Mouse (Mus musculus): Measurements from ENCODE around the gene Xpo6.

The Xpo6 gene

GRCm38 (mm10) chr7:126194175-126194574 is 6.1 kb downstream of the Xpo6 start:
- DNase-seq (ENCODE audit: low read depth), result no peak

GRCm38 (mm10) chr7:126191471-126191870 is 8.8 kb downstream of the Xpo6 start:
- no peak for DNase-seq (ENCODE audit: low read depth)

GRCm38 (mm10) chr7:126189517-126189916 is 10.8 kb downstream of the Xpo6 start:
- DNase-seq (ENCODE audit: low read depth), result no peak

GRCm38 (mm10) chr7:126185999-126186398 is 14.3 kb downstream of the Xpo6 start:
- no peak for DNase-seq (ENCODE audit: low read depth)

- no peak for DNase-seq (ENCODE audit: low read depth)
These were observed 16.7 kb downstream of the Xpo6 start for GRCm38 (mm10) chr7:126183583-126183982.

- DNase-seq (ENCODE audit: low read depth), result peak; percentile 51
These were observed 18.8 kb downstream of the Xpo6 start for GRCm38 (mm10) chr7:126181487-126181886.

GRCm38 (mm10) chr7:126180956-126181355 is 19.3 kb downstream of the Xpo6 start:
- DNase-seq (ENCODE audit: low read depth), result peak; percentile 77

- DNase-seq (ENCODE audit: low read depth), result peak; percentile 79
These were observed 21.5 kb downstream of the Xpo6 start for GRCm38 (mm10) chr7:126178804-126179203.

- DNase-seq (ENCODE audit: low read depth), result peak; percentile 41
These were observed 24.3 kb downstream of the Xpo6 start for GRCm38 (mm10) chr7:126175999-126176398.

GRCm38 (mm10) chr7:126175456-126175855 is 24.8 kb downstream of the Xpo6 start:
- DNase-seq (ENCODE audit: low read depth), result no peak

GRCm38 (mm10) chr7:126174863-126175262 is 25.4 kb downstream of the Xpo6 start:
- DNase-seq (ENCODE audit: low read depth), result no peak

- DNase-seq (ENCODE audit: low read depth), result no peak
These were observed 28.3 kb downstream of the Xpo6 start for GRCm38 (mm10) chr7:126172001-126172400.

- DNase-seq (ENCODE audit: low read depth), result no peak
These were observed 31.7 kb downstream of the Xpo6 start for GRCm38 (mm10) chr7:126168584-126168983.

- no peak for DNase-seq (ENCODE audit: low read depth)
These were observed 32.9 kb downstream of the Xpo6 start for GRCm38 (mm10) chr7:126167426-126167825.

GRCm38 (mm10) chr7:126166571-126166970 is 33.7 kb downstream of the Xpo6 start:
- no peak for DNase-seq (ENCODE audit: low read depth)

- DNase-seq (ENCODE audit: low read depth), result no peak
These were observed 42.1 kb downstream of the Xpo6 start for GRCm38 (mm10) chr7:126158238-126158637.

- DNase-seq (ENCODE audit: low read depth), result no peak
These were observed 44.6 kb downstream of the Xpo6 start for GRCm38 (mm10) chr7:126155746-126156145.

- DNase-seq (ENCODE audit: low read depth), result no peak
These were observed 45.6 kb downstream of the Xpo6 start for GRCm38 (mm10) chr7:126154731-126155130.

GRCm38 (mm10) chr7:126152324-126152723 is 48.0 kb downstream of the Xpo6 start:
- DNase-seq (ENCODE audit: low read depth), result no peak

GRCm38 (mm10) chr7:126146156-126146555 is 54.1 kb downstream of the Xpo6 start:
- no peak for DNase-seq (ENCODE audit: low read depth)

- DNase-seq (ENCODE audit: low read depth), result no peak
These were observed 55.9 kb downstream of the Xpo6 start for GRCm38 (mm10) chr7:126144364-126144763.

- DNase-seq (ENCODE audit: low read depth), result no peak
These were observed 62.5 kb downstream of the Xpo6 start for GRCm38 (mm10) chr7:126137850-126138249.

- peak; percentile 49 for DNase-seq (ENCODE audit: low read depth)
These were observed 64.9 kb downstream of the Xpo6 start for GRCm38 (mm10) chr7:126135391-126135790.

GRCm38 (mm10) chr7:126134634-126135321 is 65.5 kb downstream of the Xpo6 start:
- DNase-seq (ENCODE audit: low read depth), result peak; percentile 17

Data from naive thymus-derived CD4-positive, alpha-beta T cell, adult 2 months (primary cell).